Mouse (Mus musculus): ENCODE data around the gene Tmem161b. TPM values are rescaled to one million over a fixed set of nuclear protein-coding genes. Genes with fewer than 3 reads are reported as not detected.

Tmem161b gene
- polyA plus RNA-seq (2015; fragmentation: Nextera tagmentation; extraction: Ambion mirVana): 8.7 and 10.6 TPM in 2 replicates

DNA sequence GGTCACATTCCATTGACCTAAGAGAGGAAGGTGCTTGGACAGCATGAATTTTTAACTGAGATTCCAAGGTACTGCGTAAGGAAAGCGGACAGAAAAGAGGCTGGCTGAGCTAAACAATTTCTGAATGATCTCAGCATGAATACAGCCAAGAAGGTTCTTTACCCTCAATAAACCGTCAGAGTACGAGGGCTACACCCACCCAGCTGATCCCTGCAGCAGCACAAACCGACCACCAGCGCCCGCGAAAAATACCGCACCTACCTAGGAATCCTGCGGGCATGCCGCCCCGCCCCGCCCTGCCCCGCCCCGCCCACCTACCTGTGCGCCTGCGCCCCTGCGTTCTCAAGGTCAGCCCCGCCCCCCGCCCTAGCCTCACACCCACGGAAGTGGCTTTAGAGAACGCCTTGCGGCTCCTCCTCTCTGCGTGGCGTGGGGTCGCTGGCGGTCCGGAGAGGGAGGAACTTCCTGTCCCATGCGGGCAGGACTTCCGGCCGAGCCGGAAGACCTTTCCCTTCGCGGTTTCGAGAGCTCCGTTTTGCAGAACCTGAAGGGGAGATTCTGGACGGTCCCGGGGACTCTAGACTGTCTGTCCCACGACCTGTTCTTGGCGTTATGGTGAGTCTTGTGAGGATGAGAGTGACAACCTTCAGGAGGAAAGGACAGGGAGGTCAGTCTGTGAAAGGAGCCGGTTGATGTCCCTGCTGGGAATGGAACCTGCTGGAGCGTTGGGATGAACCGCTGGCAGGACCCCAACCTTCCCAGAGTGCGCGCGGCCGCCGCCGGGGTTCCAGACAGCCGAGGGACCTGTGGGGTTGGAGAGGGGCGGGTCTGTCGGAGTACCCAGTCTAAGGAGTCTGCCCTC is at the start of gene Tmem161b:
Tmem161b (plus strand) TSS at position 477 of the 862 bp plus-strand sequence.

